Mouse (Mus musculus): ENCODE data around the gene Atp6v1a.

DNA sequence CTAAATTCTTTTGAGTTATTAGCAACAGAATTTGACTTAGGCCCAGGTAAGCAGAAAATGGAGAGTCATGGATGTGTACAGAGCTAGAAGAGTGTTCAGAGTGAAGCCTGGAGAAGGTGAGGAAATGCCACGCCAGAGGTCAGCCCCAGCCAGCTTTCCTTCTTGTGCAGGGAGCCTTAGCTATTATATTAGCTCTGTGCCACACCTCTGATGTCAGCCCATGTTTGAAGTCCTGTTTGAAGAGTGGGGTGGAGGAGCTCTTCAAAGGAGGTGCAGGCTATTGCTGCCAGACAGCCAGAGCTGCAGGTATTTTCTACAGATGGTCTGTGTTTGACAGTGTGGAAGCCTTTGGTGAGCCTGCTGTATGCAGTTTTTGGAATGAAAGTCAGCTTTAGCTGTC, 39.0 kb upstream of the Atp6v1a start:
- TF ChIP-seq CTCF (IDR thresholded peaks at IDR 0.05; ENCODE audit: borderline replicate concordance, insufficient read depth, low read depth, low read length) = no peak
- no peak for TF ChIP-seq POLR2A (IDR thresholded peaks at IDR 0.05; ENCODE audit: borderline replicate concordance, insufficient read depth, low read length)

Data from cerebellum, adult 2 months (tissue).